Mouse (Mus musculus) left cerebral cortex, postnatal 4 days (tissue): ENCODE data around the gene Agpat2. TPM values are rescaled to one million over a fixed set of nuclear protein-coding genes. Genes with fewer than 3 reads are reported as not detected.
A peak's percentile ranks its signal among the peaks of the same experiment; 100 is the strongest.

ENCODE experiments used
- DNase-seq: peaks from one replicate; pipeline ENCODE4 v3.0.0-alpha.2; 2022
- intact Hi-C: fragments of 180-260 bp; cut with DNase I; formaldehyde crosslinking; loops from one replicate; pipeline ENCODE4 v1.15.1; 2025
- total RNA-seq, 2 experiments: library from RNA; stranded (reverse); gene quantifications; 2 replicates each; pipeline ENCODE4 v1.2.3; 2021

The Agpat2 gene
- total RNA-seq = 1 to 10 TPM; 2.8 to 3.9 TPM

- intact Hi-C loops = no loop called here
- peak; percentile 58 for DNase-seq
These were observed at the start of gene Agpat2 for GRCm38 (mm10) chr2:26603720-26604671. Agpat2 (minus strand) TSS chr2:26604417.

- peak; percentile 75 for DNase-seq
- intact Hi-C loops = loop anchor here (5.0 to 10.0 kb wide), 3 partner anchors 256 to 588 kb away; partner anchors contain the start of gene Surf6
These were observed 42.6 kb upstream of the Agpat2 start for GRCm38 (mm10) chr2:26646643-26647293.

- peak; percentile 34 for DNase-seq
- intact Hi-C loops = loop anchor here (10.0 kb wide), 2 partner anchors 401 to 591 kb away; no protein-coding TSS in a partner anchor
These were observed 39.7 kb upstream of the Agpat2 start for GRCm38 (mm10) chr2:26643942-26644341.

GRCm38 (mm10) chr2:26641006-26641647, 36.9 kb upstream of the Agpat2 start:
- intact Hi-C loops = loop anchor here (10.0 kb wide), 2 partner anchors 404 to 594 kb away; no protein-coding TSS in a partner anchor
- no peak for DNase-seq

- intact Hi-C loops = loop anchor here (5.0 to 10.0 kb wide), 3 partner anchors 188 to 595 kb away; no protein-coding TSS in a partner anchor
- peak; percentile 98 for DNase-seq
These were observed 35.9 kb upstream of the Agpat2 start for GRCm38 (mm10) chr2:26639838-26640830.

GRCm38 (mm10) chr2:26639083-26639482, 34.9 kb upstream of the Agpat2 start:
- intact Hi-C loops = loop anchor here (5.0 kb wide), 1 partner anchor 187 kb away; no protein-coding TSS in a partner anchor
- DNase-seq = peak; percentile 42

- intact Hi-C loops = loop anchor here (5.0 kb wide), 1 partner anchor 186 kb away; no protein-coding TSS in a partner anchor
- no peak for DNase-seq
These were observed 34.4 kb upstream of the Agpat2 start for GRCm38 (mm10) chr2:26638572-26638971.

- intact Hi-C loops = loop anchor here (5.0 kb wide), 1 partner anchor 186 kb away; no protein-coding TSS in a partner anchor
- no peak for DNase-seq
These were observed 33.8 kb upstream of the Agpat2 start for GRCm38 (mm10) chr2:26638039-26638438.

- DNase-seq = no peak
- intact Hi-C loops = loop anchor here (5.0 kb wide), 1 partner anchor 185 kb away; no protein-coding TSS in a partner anchor
These were observed 33.2 kb upstream of the Agpat2 start for GRCm38 (mm10) chr2:26637316-26637932.

- intact Hi-C loops = loop anchor here (5.0 kb wide), 1 partner anchor 184 kb away; no protein-coding TSS in a partner anchor
- no peak for DNase-seq
These were observed 32.1 kb upstream of the Agpat2 start for GRCm38 (mm10) chr2:26636325-26636635.

GRCm38 (mm10) chr2:26635489-26636324, 31.5 kb upstream of the Agpat2 start:
- no peak for DNase-seq
- intact Hi-C loops = loop anchor here (5.0 kb wide), 1 partner anchor 183 kb away; no protein-coding TSS in a partner anchor

GRCm38 (mm10) chr2:26634629-26635488, 30.6 kb upstream of the Agpat2 start:
- no peak for DNase-seq
- intact Hi-C loops = loop anchor here (5.0 kb wide), 1 partner anchor 183 kb away; no protein-coding TSS in a partner anchor

GRCm38 (mm10) chr2:26633953-26634530, 29.8 kb upstream of the Agpat2 start:
- intact Hi-C loops = no loop called here
- no peak for DNase-seq

- intact Hi-C loops = no loop called here
- no peak for DNase-seq
These were observed 28.6 kb upstream of the Agpat2 start for GRCm38 (mm10) chr2:26632541-26633395.

GRCm38 (mm10) chr2:26628792-26629437, 24.7 kb upstream of the Agpat2 start:
- DNase-seq = no peak
- intact Hi-C loops = no loop called here
